Mouse (Mus musculus): ENCODE results near the gene Olfr703. TPM values are rescaled to one million over a fixed set of nuclear protein-coding genes. Genes with fewer than 3 reads are reported as not detected.

Olfr703 gene
- not detected in 2 replicates for polyA plus RNA-seq (2015; fragmentation: Nextera tagmentation; extraction: Ambion mirVana)

GRCm38 (mm10) chr7:106843060-106843459, at the start of gene Olfr703:
Gene Olfr703 (plus strand): TSS chr7:106843360.
- H3K4me1 ChIP-seq, result no peaks in the 10 kb centered on the region
- H3K9me3 ChIP-seq (replicated peaks), result no peaks in the 10 kb centered on the region
- no peak within 1 kb of the TSS for H3K4me3 ChIP-seq (replicated peaks)
- no peak within 1 kb of the TSS for H3K27ac ChIP-seq
- no peak within 1 kb of the TSS for H3K9ac ChIP-seq
- no peak within 1 kb of the TSS for H3K4me2 ChIP-seq
- ATAC-seq (replicated peaks; ENCODE audit: low FRiP score), result no peak
- H3K27me3 ChIP-seq, result no peaks in the 10 kb centered on the region
- H3K36me3 ChIP-seq, result no peaks in the 10 kb centered on the region
- WGBS, result 78% methylated on average over 2 of the region's 2 CpGs

GRCm38 (mm10) chr7:106808734-106809133, 34.4 kb upstream of the Olfr703 start, which contains the start of gene Olfr700:
Gene Olfr700 (minus strand): TSS chr7:106808834.
- H3K36me3 ChIP-seq, result no peaks in the 10 kb centered on the region
- no peaks in the 10 kb centered on the region for H3K27me3 ChIP-seq
- H3K9me3 ChIP-seq (replicated peaks), result no peaks in the 10 kb centered on the region
- no peak within 1 kb of the TSS for H3K4me3 ChIP-seq (replicated peaks)
- H3K4me2 ChIP-seq, result no peak within 1 kb of the TSS
- no peak for ATAC-seq (replicated peaks; ENCODE audit: low FRiP score)
- H3K9ac ChIP-seq, result no peak within 1 kb of the TSS
- no peaks in the 10 kb centered on the region for H3K4me1 ChIP-seq
- WGBS, result 94% methylated on average over 1 of the region's 1 CpGs
- no peak within 1 kb of the TSS for H3K27ac ChIP-seq

- no peak within 1 kb of the TSS for H3K4me3 ChIP-seq (replicated peaks)
- no peaks in the 10 kb centered on the region for H3K4me1 ChIP-seq
- no peak for ATAC-seq (replicated peaks; ENCODE audit: low FRiP score)
- 62% methylated on average over 2 of the region's 2 CpGs for WGBS
- no peak within 1 kb of the TSS for H3K27ac ChIP-seq
- H3K27me3 ChIP-seq, result no peaks in the 10 kb centered on the region
- no peak within 1 kb of the TSS for H3K9ac ChIP-seq
- no peaks in the 10 kb centered on the region for H3K36me3 ChIP-seq
- no peaks in the 10 kb centered on the region for H3K9me3 ChIP-seq (replicated peaks)
- H3K4me2 ChIP-seq, result no peak within 1 kb of the TSS
These were observed 29.3 kb upstream of the Olfr703 start, which contains the start of gene Olfr701 for GRCm38 (mm10) chr7:106813829-106814228. Gene Olfr701 (plus strand): TSS chr7:106814129.

DNA sequence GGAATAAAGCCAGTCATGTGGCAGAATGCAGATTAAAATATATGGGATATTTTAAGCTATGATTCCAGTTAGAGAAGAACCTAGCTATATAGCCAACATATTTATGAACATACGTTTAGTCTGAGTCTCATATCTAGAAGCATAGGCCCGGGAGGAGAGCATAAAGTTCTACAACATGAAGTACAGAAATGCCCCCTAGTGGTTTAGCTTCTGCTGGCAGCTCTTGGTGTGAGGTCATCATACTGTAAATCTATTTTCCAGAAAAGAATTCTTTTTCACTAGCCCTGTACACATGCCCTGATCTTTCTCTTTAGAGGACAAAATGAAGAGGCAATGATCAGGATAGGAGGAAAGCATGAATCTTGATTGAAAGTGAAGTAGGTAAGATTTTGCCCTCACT, 27.4 kb upstream of the Olfr703 start:
- no peak for ATAC-seq (replicated peaks; ENCODE audit: low FRiP score)
- Histone ChIP-seq H3K36me3 (no peaks in the 10 kb centered on the region), H3K9me3 (replicated peaks) (no peaks in the 10 kb centered on the region), H3K9ac (no peak overlapping the region), H3K27ac (no peak overlapping the region), H3K4me3 (replicated peaks) (no peak overlapping the region), H3K4me1 (no peaks in the 10 kb centered on the region), H3K27me3 (no peaks in the 10 kb centered on the region), H3K4me2 (no peak overlapping the region)
- WGBS, result 32% methylated on average over 2 of the region's 2 CpGs

- Histone ChIP-seq H3K9me3 (replicated peaks) (no peaks in the 10 kb centered on the region), H3K27ac (no peak overlapping the region), H3K9ac (no peak overlapping the region), H3K4me2 (no peak overlapping the region), H3K36me3 (no peaks in the 10 kb centered on the region), H3K27me3 (no peaks in the 10 kb centered on the region), H3K4me1 (no peaks in the 10 kb centered on the region), H3K4me3 (replicated peaks) (no peak overlapping the region)
- ATAC-seq (replicated peaks; ENCODE audit: low FRiP score), result no peak
These were observed 24.7 kb upstream of the Olfr703 start for GRCm38 (mm10) chr7:106818414-106818813.

DNA sequence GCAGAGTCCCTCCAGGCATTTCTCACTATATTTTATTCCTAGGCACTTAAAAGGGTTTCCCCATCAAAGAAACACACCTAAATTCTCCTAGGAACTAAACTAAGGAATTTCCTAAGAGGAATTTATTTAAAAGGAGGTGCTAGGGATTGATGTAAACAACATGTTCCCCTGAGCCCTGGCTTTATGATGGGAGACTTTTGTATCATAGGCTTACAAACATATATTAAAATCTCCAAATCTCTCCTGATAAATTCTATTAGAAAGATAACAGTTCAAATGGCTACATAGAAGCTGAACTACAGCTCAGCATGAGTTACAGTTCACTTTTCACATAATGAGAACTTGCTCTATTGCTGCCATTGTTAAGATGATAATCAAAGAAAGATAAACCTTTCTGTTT, 9.4 kb upstream of the Olfr703 start, which contains the start of gene Olfr702:
TSS of gene Olfr702 (minus strand) at position 101 of the 400 bp plus-strand sequence.
- no peak within 1 kb of the TSS for H3K4me3 ChIP-seq (replicated peaks)
- no peak for ATAC-seq (replicated peaks; ENCODE audit: low FRiP score)

DNA sequence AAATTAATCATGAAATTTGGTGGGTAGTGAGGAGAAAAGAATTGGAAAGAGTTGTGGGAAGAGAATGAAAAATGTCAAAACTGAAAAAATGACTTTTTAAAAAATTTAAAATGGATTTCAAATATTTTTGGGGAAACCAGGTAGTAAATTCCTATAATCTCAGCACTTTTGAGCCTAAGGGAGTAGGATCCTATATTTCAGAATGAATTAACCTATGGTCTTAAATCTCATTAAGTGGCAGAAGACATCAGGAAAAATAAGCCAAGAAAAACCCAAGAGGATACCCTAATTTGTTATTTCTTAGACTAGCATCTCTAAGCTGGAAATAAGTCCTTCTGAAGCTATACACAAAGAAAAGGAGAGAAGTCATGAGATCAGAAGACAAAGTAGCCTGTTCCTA, 19.7 kb downstream of the Olfr703 start, which contains the start of gene Olfr704:
TSS of gene Olfr704 (plus strand) at position 301 of the 400 bp plus-strand sequence.
- Histone ChIP-seq H3K27ac (no peak within 1 kb of the TSS), H3K4me3 (replicated peaks) (no peak within 1 kb of the TSS), H3K9ac (no peak within 1 kb of the TSS), H3K4me2 (no peak within 1 kb of the TSS), H3K36me3 (no peaks in the 10 kb centered on the region), H3K27me3 (no peaks in the 10 kb centered on the region), H3K4me1 (no peaks in the 10 kb centered on the region), H3K9me3 (replicated peaks) (no peaks in the 10 kb centered on the region)
- no peak for ATAC-seq (replicated peaks; ENCODE audit: low FRiP score)

More for the DNA sequence above, 9.4 kb upstream of the Olfr703 start, which contains the start of gene Olfr702:
- Histone ChIP-seq H3K4me2 (no peak within 1 kb of the TSS), H3K4me1 (no peaks in the 10 kb centered on the region), H3K27ac (no peak within 1 kb of the TSS), H3K9me3 (replicated peaks) (no peaks in the 10 kb centered on the region), H3K36me3 (no peaks in the 10 kb centered on the region), H3K9ac (no peak within 1 kb of the TSS), H3K27me3 (no peaks in the 10 kb centered on the region)

DNA sequence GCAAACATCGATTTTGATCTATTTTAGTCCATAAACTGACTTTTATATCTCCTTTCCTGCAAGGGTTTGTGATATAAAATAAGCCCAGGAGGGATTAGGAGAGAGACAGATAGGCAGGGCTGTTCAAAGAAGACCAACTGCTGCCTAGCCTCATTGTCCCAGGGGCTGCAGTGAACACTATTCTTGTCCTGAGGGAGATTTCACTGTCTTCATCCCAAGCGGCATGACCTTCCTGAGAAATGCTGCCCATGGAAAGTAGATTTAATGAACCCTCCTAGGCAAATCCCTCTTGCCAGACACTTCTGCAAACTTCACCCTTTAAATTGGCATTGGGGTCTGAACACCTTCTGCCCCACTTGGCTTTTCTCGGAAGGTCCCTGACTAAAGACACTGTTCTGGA, 33.6 kb downstream of the Olfr703 start, which contains the start of gene Olfr705:
TSS of gene Olfr705 (minus strand) at position 101 of the 400 bp plus-strand sequence.
- Histone ChIP-seq H3K4me3 (replicated peaks) (no peak within 1 kb of the TSS), H3K4me1 (no peaks in the 10 kb centered on the region)
- 78% methylated on average over 3 of the region's 3 CpGs for WGBS

GRCm38 (mm10) chr7:106888062-106888461, 44.9 kb downstream of the Olfr703 start, which contains the start of gene Olfr706:
Gene Olfr706 (minus strand): TSS chr7:106888162.
- Histone ChIP-seq H3K36me3 (no peaks in the 10 kb centered on the region), H3K27me3 (no peaks in the 10 kb centered on the region), H3K9me3 (replicated peaks) (no peaks in the 10 kb centered on the region), H3K4me3 (replicated peaks) (no peak within 1 kb of the TSS), H3K4me1 (no peaks in the 10 kb centered on the region), H3K4me2 (no peak within 1 kb of the TSS), H3K27ac (no peak within 1 kb of the TSS), H3K9ac (no peak within 1 kb of the TSS)
- 85% methylated on average over 2 of the region's 2 CpGs for WGBS
- ATAC-seq (replicated peaks; ENCODE audit: low FRiP score), result no peak

More for the DNA sequence above, 33.6 kb downstream of the Olfr703 start, which contains the start of gene Olfr705:
- Histone ChIP-seq H3K27ac (no peak within 1 kb of the TSS), H3K4me2 (no peak within 1 kb of the TSS), H3K27me3 (no peaks in the 10 kb centered on the region), H3K36me3 (no peaks in the 10 kb centered on the region), H3K9me3 (replicated peaks) (no peaks in the 10 kb centered on the region), H3K9ac (no peak within 1 kb of the TSS)
- no peak for ATAC-seq (replicated peaks; ENCODE audit: low FRiP score)

Other genes with a start within 250 kb of the Olfr703 start
- gene Olfr693, start 162.8 kb upstream of the Olfr703 start, polyA plus RNA-seq (2015; fragmentation: Nextera tagmentation; extraction: Ambion mirVana), result not detected in 2 replicates
- not detected in 2 replicates for gene Olfr694, start 151.5 kb upstream of the Olfr703 start, polyA plus RNA-seq (2015; fragmentation: Nextera tagmentation; extraction: Ambion mirVana)
- gene Olfr695, start 127.0 kb upstream of the Olfr703 start, polyA plus RNA-seq (2015; fragmentation: Nextera tagmentation; extraction: Ambion mirVana), result not detected in 2 replicates
- not detected in 2 replicates for gene Olfr697, start 100.9 kb upstream of the Olfr703 start, polyA plus RNA-seq (2015; fragmentation: Nextera tagmentation; extraction: Ambion mirVana)
- not detected in 2 replicates for gene Olfr698, start 88.0 kb upstream of the Olfr703 start, polyA plus RNA-seq (2015; fragmentation: Nextera tagmentation; extraction: Ambion mirVana)
- not detected in 2 replicates for gene Olfr699, start 50.2 kb upstream of the Olfr703 start, polyA plus RNA-seq (2015; fragmentation: Nextera tagmentation; extraction: Ambion mirVana)
- gene Olfr700, start 34.5 kb upstream of the Olfr703 start, polyA plus RNA-seq (2015; fragmentation: Nextera tagmentation; extraction: Ambion mirVana), result not detected in 2 replicates
- not detected in 2 replicates for gene Olfr701, start 29.2 kb upstream of the Olfr703 start, polyA plus RNA-seq (2015; fragmentation: Nextera tagmentation; extraction: Ambion mirVana)
- gene Olfr702, start 9.5 kb upstream of the Olfr703 start, polyA plus RNA-seq (2015; fragmentation: Nextera tagmentation; extraction: Ambion mirVana), result not detected in 2 replicates
- not detected in 2 replicates for gene Olfr704, start 19.8 kb downstream of the Olfr703 start, polyA plus RNA-seq (2015; fragmentation: Nextera tagmentation; extraction: Ambion mirVana)
- not detected in 2 replicates for gene Olfr705, start 33.5 kb downstream of the Olfr703 start, polyA plus RNA-seq (2015; fragmentation: Nextera tagmentation; extraction: Ambion mirVana)
- gene Olfr706, start 44.8 kb downstream of the Olfr703 start, polyA plus RNA-seq (2015; fragmentation: Nextera tagmentation; extraction: Ambion mirVana), result not detected in 2 replicates
- not detected in 2 replicates for gene Olfr707, start 57.9 kb downstream of the Olfr703 start, polyA plus RNA-seq (2015; fragmentation: Nextera tagmentation; extraction: Ambion mirVana)
- gene Olfr1532-ps1, start 64.6 kb downstream of the Olfr703 start, polyA plus RNA-seq (2015; fragmentation: Nextera tagmentation; extraction: Ambion mirVana), result not detected in 2 replicates
- not detected in 2 replicates for gene Olfr709-ps1, start 88.9 kb downstream of the Olfr703 start, polyA plus RNA-seq (2015; fragmentation: Nextera tagmentation; extraction: Ambion mirVana)
- not detected in 2 replicates for gene Olfr710, start 105.0 kb downstream of the Olfr703 start, polyA plus RNA-seq (2015; fragmentation: Nextera tagmentation; extraction: Ambion mirVana)
- not detected in 2 replicates for gene Olfr6, start 120.6 kb downstream of the Olfr703 start, polyA plus RNA-seq (2015; fragmentation: Nextera tagmentation; extraction: Ambion mirVana)
- gene Olfr711, start 132.1 kb downstream of the Olfr703 start, polyA plus RNA-seq (2015; fragmentation: Nextera tagmentation; extraction: Ambion mirVana), result not detected in 2 replicates
- not detected in 2 replicates for gene Olfr2, start 162.7 kb downstream of the Olfr703 start, polyA plus RNA-seq (2015; fragmentation: Nextera tagmentation; extraction: Ambion mirVana)
- gene Olfr713, start 187.8 kb downstream of the Olfr703 start, polyA plus RNA-seq (2015; fragmentation: Nextera tagmentation; extraction: Ambion mirVana), result not detected in 2 replicates
- gene Olfr714, start 227.6 kb downstream of the Olfr703 start, polyA plus RNA-seq (2015; fragmentation: Nextera tagmentation; extraction: Ambion mirVana), result not detected in 2 replicates
- gene Olfr17, start 249.9 kb downstream of the Olfr703 start, polyA plus RNA-seq (2015; fragmentation: Nextera tagmentation; extraction: Ambion mirVana), result not detected in 2 replicates

All from kidney, embryonic 15.5 days (tissue).